Mouse (Mus musculus): ENCODE results near the gene Dexi. TPM values are rescaled to one million over a fixed set of nuclear protein-coding genes. Genes with fewer than 3 reads are reported as not detected.

Dexi gene
- polyA plus RNA-seq, 1 experiment, result 40.0 TPM

- DNase-seq, result no peak
- WGBS, result 10% methylated on average over 14 of the region's 14 CpGs
- Histone ChIP-seq H3K4me1 (ENCODE audit: control insufficient read depth, insufficient read depth, low read length) (peaks cover 2% of the 10 kb centered on the region; the same call in 1 of the 2 replicates), H3K27ac (ENCODE audit: insufficient read depth, low read depth, low read length) (no peak overlapping the region), H3K4me3 (ENCODE audit: insufficient read depth, low read depth, low read length) (peak overlapping the region; percentile 34), H3K27me3 (replicated peaks; ENCODE audit: control insufficient read depth, insufficient read depth, low read length) (no peaks in the 10 kb centered on the region), H3K36me3 (ENCODE audit: control insufficient read depth, insufficient read depth, low read length) (no peaks in the 10 kb centered on the region)
- TF ChIP-seq CTCF (conservative IDR thresholded peaks at IDR 0.05; ENCODE audit: insufficient read depth, insufficient read length, low read depth, low read length) (no peak), POLR2A (IDR thresholded peaks at IDR 0.05; ENCODE audit: low read depth, low read length) (no peak)
Observed at GRCm38 (mm10) chr16:10489904-10490457, 52.9 kb downstream of the Dexi start.

- Histone ChIP-seq H3K4me3 (ENCODE audit: insufficient read depth, low read depth, low read length) (peak overlapping the region; percentile 34), H3K4me1 (ENCODE audit: control insufficient read depth, insufficient read depth, low read length) (0 out of 2 replicates have a peak, but pooled peaks cover 2% of the 10 kb centered on the region), H3K36me3 (ENCODE audit: control insufficient read depth, insufficient read depth, low read length) (no peaks in the 10 kb centered on the region), H3K27me3 (replicated peaks; ENCODE audit: control insufficient read depth, insufficient read depth, low read length) (no peaks in the 10 kb centered on the region), H3K27ac (ENCODE audit: insufficient read depth, low read depth, low read length) (no peak overlapping the region)
- WGBS, result 5% methylated on average over 9 of the region's 9 CpGs
- TF ChIP-seq POLR2A (IDR thresholded peaks at IDR 0.05; ENCODE audit: low read depth, low read length) (no peak), CTCF (conservative IDR thresholded peaks at IDR 0.05; ENCODE audit: insufficient read depth, insufficient read length, low read depth, low read length) (no peak)
- peak; percentile 29 for DNase-seq
Observed at GRCm38 (mm10) chr16:10489483-10489882, 53.4 kb downstream of the Dexi start.

GRCm38 (mm10) chr16:10488769-10489481 is 53.9 kb downstream of the Dexi start:
- Histone ChIP-seq H3K36me3 (ENCODE audit: control insufficient read depth, insufficient read depth, low read length) (no peaks in the 10 kb centered on the region), H3K27me3 (replicated peaks; ENCODE audit: control insufficient read depth, insufficient read depth, low read length) (no peaks in the 10 kb centered on the region), H3K4me1 (ENCODE audit: control insufficient read depth, insufficient read depth, low read length) (0 out of 2 replicates have a peak, but pooled peaks cover 2% of the 10 kb centered on the region), H3K27ac (ENCODE audit: insufficient read depth, low read depth, low read length) (no peak overlapping the region), H3K4me3 (ENCODE audit: insufficient read depth, low read depth, low read length) (no peak overlapping the region)
- no peak for DNase-seq
- TF ChIP-seq POLR2A (IDR thresholded peaks at IDR 0.05; ENCODE audit: low read depth, low read length) (no peak), CTCF (conservative IDR thresholded peaks at IDR 0.05; ENCODE audit: insufficient read depth, insufficient read length, low read depth, low read length) (no peak)
- 62% methylated on average over 7 of the region's 7 CpGs for WGBS

- TF ChIP-seq CTCF (conservative IDR thresholded peaks at IDR 0.05; ENCODE audit: insufficient read depth, insufficient read length, low read depth, low read length), result no peak
- no peak for TF ChIP-seq POLR2A (IDR thresholded peaks at IDR 0.05; ENCODE audit: low read depth, low read length)
- 82% methylated on average over 8 of the region's 8 CpGs for WGBS
- H3K27ac ChIP-seq (ENCODE audit: insufficient read depth, low read depth, low read length), result no peak overlapping the region
- H3K36me3 ChIP-seq (ENCODE audit: control insufficient read depth, insufficient read depth, low read length), result no peaks in the 10 kb centered on the region
- no peak overlapping the region for H3K4me3 ChIP-seq (ENCODE audit: insufficient read depth, low read depth, low read length)
- H3K27me3 ChIP-seq (replicated peaks; ENCODE audit: control insufficient read depth, insufficient read depth, low read length), result no peaks in the 10 kb centered on the region
- 0 out of 2 replicates have a peak, but pooled peaks cover 2% of the 10 kb centered on the region for H3K4me1 ChIP-seq (ENCODE audit: control insufficient read depth, insufficient read depth, low read length)
- no peak for DNase-seq
Observed at GRCm38 (mm10) chr16:10487895-10488493, 54.9 kb downstream of the Dexi start.

GRCm38 (mm10) chr16:10486993-10487392 is 55.9 kb downstream of the Dexi start:
- no peak for DNase-seq
- WGBS, result 75% methylated on average over 3 of the region's 3 CpGs
- Histone ChIP-seq H3K4me1 (ENCODE audit: control insufficient read depth, insufficient read depth, low read length) (0 out of 2 replicates have a peak, but pooled peaks cover 2% of the 10 kb centered on the region), H3K36me3 (ENCODE audit: control insufficient read depth, insufficient read depth, low read length) (no peaks in the 10 kb centered on the region), H3K27me3 (replicated peaks; ENCODE audit: control insufficient read depth, insufficient read depth, low read length) (no peaks in the 10 kb centered on the region), H3K4me3 (ENCODE audit: insufficient read depth, low read depth, low read length) (no peak overlapping the region), H3K27ac (ENCODE audit: insufficient read depth, low read depth, low read length) (no peak overlapping the region)
- TF ChIP-seq POLR2A (IDR thresholded peaks at IDR 0.05; ENCODE audit: low read depth, low read length), result no peak
- TF ChIP-seq CTCF (conservative IDR thresholded peaks at IDR 0.05; ENCODE audit: insufficient read depth, insufficient read length, low read depth, low read length), result no peak

GRCm38 (mm10) chr16:10482343-10482742 is 60.5 kb downstream of the Dexi start:
- Histone ChIP-seq H3K4me1 (ENCODE audit: control insufficient read depth, insufficient read depth, low read length) (no peaks in the 10 kb centered on the region), H3K36me3 (ENCODE audit: control insufficient read depth, insufficient read depth, low read length) (no peaks in the 10 kb centered on the region), H3K27me3 (replicated peaks; ENCODE audit: control insufficient read depth, insufficient read depth, low read length) (no peaks in the 10 kb centered on the region), H3K4me3 (ENCODE audit: insufficient read depth, low read depth, low read length) (no peak overlapping the region), H3K27ac (ENCODE audit: insufficient read depth, low read depth, low read length) (peak overlapping the region; percentile 41; the same call in 1 of the 2 replicates)
- TF ChIP-seq POLR2A (IDR thresholded peaks at IDR 0.05; ENCODE audit: low read depth, low read length), result no peak
- no peak for TF ChIP-seq CTCF (conservative IDR thresholded peaks at IDR 0.05; ENCODE audit: insufficient read depth, insufficient read length, low read depth, low read length)
- DNase-seq, result peak; percentile 73
- WGBS, result 49% methylated on average over 4 of the region's 4 CpGs

- no peak for DNase-seq
- peak within 1 kb of the TSS; percentile 17; the same call in 1 of the 2 replicates for H3K4me3 ChIP-seq (ENCODE audit: insufficient read depth, low read depth, low read length)
- no peak for TF ChIP-seq POLR2A (IDR thresholded peaks at IDR 0.05; ENCODE audit: low read depth, low read length)
- no peak for TF ChIP-seq CTCF (conservative IDR thresholded peaks at IDR 0.05; ENCODE audit: insufficient read depth, insufficient read length, low read depth, low read length)
- H3K36me3 ChIP-seq (ENCODE audit: control insufficient read depth, insufficient read depth, low read length), result no peaks in the 10 kb centered on the region
- H3K4me1 ChIP-seq (ENCODE audit: control insufficient read depth, insufficient read depth, low read length), result no peaks in the 10 kb centered on the region
- no peak within 1 kb of the TSS for H3K27ac ChIP-seq (ENCODE audit: insufficient read depth, low read depth, low read length)
- WGBS, result 83% methylated on average over 5 of the region's 5 CpGs
- no peaks in the 10 kb centered on the region for H3K27me3 ChIP-seq (replicated peaks; ENCODE audit: control insufficient read depth, insufficient read depth, low read length)
Observed at GRCm38 (mm10) chr16:10479857-10480256, 63.0 kb downstream of the Dexi start, which contains the start of gene Ciita. Gene Ciita (plus strand): TSS chr16:10480059.

Data from kidney, adult 2 months (tissue).